Mouse (Mus musculus): ENCODE measurements around the gene Sertad4.

- TF ChIP-seq CTCF (IDR thresholded peaks at IDR 0.05; ENCODE audit: insufficient read depth, low read depth, low read length) (no peak), POLR2A (IDR thresholded peaks at IDR 0.05; ENCODE audit: insufficient read depth, low read depth, low read length) (no peak)
Measured at GRCm38 (mm10) chr1:192879086-192879580, 23.6 kb upstream of the Sertad4 start.

Measured in olfactory bulb, adult 2 months (tissue).